Mouse (Mus musculus) neural tube, embryonic 11.5 days (tissue): ENCODE results near the gene Ncapg2. TPM values are rescaled to one million over a fixed set of nuclear protein-coding genes. Genes with fewer than 3 reads are reported as not detected.
A peak's percentile ranks its signal among the peaks of the same experiment; 100 is the strongest.

Experiments
- ATAC-seq: fragments of 200-750 bp; cut with Nextera tagmentation; 2 replicates; pipeline ENCODE4 v1.8.0; 2017; ENCODE audit warnings: moderate number of reproducible peaks, mild to moderate bottlenecking, moderate TSS enrichment, moderate library complexity; ENCODE audit not compliant: insufficient read depth, low FRiP score, low TSS enrichment
- DNase-seq: peaks from one replicate; pipeline ENCODE4 v3.0.0-alpha.2; 2015; ENCODE audit warnings: low spot score
- H3K27ac ChIP-seq: fragments of 300-500 bp; sonication (generic); 2 replicates; pipeline ENCODE4 v1.5.1; 2014; ENCODE audit warnings: low read depth, mild to moderate bottlenecking, low read length
- H3K27me3 ChIP-seq: fragments of 300-500 bp; sonication (generic); 2 replicates; pipeline ENCODE4 v1.6.1; 2014; ENCODE audit warnings: mild to moderate bottlenecking, low read length, mixed read lengths; ENCODE audit not compliant: control insufficient read depth, insufficient read depth
- H3K36me3 ChIP-seq: fragments of 300-500 bp; sonication (generic); 2 replicates; pipeline ENCODE4 v1.6.1; 2014; ENCODE audit warnings: mild to moderate bottlenecking, low read length, moderate library complexity, mixed read lengths; ENCODE audit not compliant: control insufficient read depth, insufficient read depth
- H3K4me1 ChIP-seq: fragments of 300-500 bp; sonication (generic); 2 replicates; pipeline ENCODE4 v1.6.1; 2014; ENCODE audit warnings: low read length, mixed read lengths; ENCODE audit not compliant: control insufficient read depth, insufficient read depth
- H3K4me2 ChIP-seq: fragments of 300-500 bp; sonication (generic); 2 replicates; pipeline ENCODE4 v1.6.1; 2014; ENCODE audit warnings: low read depth, mild to moderate bottlenecking, moderate library complexity
- H3K4me3 ChIP-seq: fragments of 300-500 bp; sonication (generic); 2 replicates; pipeline ENCODE4 v1.5.1; 2014; ENCODE audit warnings: low read depth, low read length
- H3K9ac ChIP-seq: fragments of 300-500 bp; sonication (generic); 2 replicates; pipeline ENCODE4 v1.6.1; 2014; ENCODE audit warnings: mild to moderate bottlenecking, low read length
- H3K9me3 ChIP-seq: fragments of 300-500 bp; sonication (generic); 2 replicates; pipeline ENCODE4 v1.6.1; 2016; ENCODE audit warnings: low read length; ENCODE audit not compliant: control insufficient read depth
- WGBS: fragments of 180-500 bp; shearing (Covaris S2); extraction: QIAGEN DNeasy Blood & Tissue Kit; methylation state at CpG from one replicate; pipeline ENCODE4 v1.1.7; 2014; 5-methylcytosine and 5-hydroxymethylcytosine counted together
- polyA plus RNA-seq: library from polyadenylated mRNA; unstranded; fragments of >200 nt; fragmentation: Nextera tagmentation; extraction: Ambion mirVana; gene quantifications from 2 replicates; pipeline ENCODE4 v1.2.1, GENCODE M21; 2014

Ncapg2 gene
- polyA plus RNA-seq = 38.0 and 41.3 TPM in 2 replicates

DNA sequence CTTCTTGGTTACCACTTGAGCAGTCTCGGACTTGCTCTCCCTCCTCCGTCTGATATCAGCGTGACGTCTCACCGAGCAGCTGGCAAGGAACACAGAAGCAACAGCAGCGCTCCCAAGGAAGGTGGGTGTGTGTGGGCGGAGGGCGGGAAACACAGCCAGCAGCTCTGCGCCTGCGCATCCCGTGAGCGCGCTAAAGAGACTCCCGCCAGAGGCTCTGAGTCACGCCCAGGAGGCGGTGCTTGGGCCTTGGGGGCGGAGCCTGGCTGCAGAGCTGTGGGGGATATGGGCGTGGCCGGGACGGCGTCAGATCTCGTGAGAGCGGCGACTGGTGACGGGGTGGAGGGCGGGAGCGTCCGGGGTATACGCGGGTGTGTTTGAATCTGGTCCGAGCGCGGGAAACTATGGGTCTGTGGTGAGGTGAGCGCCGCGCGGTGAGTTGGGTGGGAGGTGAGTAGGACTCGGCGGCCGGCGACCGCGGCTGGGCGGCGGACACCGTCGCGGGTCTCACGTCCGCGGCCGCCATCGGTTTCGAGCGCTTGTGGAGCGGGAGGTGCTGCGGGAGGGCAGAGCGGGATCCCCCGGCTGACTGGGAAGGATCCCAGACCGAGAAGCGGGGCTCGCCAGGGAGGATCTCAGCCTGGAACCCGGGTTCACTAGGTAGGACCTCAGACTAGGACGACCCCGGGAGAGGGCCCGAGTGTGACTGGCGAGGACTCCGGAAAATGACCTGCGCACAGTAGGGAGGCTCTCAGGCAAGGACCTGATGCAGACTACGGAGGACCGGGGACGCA, at the start of gene Ncapg2:
Gene Ncapg2, plus strand, starts transcription at position 358 of the 791 bp plus-strand sequence.
- ATAC-seq (peak; percentile 98), DNase-seq (peak; percentile 100)
- H3K9me3 ChIP-seq = peaks cover 5% of the 10 kb centered on the region
- peaks cover 4% of the 10 kb centered on the region for H3K4me1 ChIP-seq
- H3K4me3 ChIP-seq = peak within 1 kb of the TSS; percentile 76
- WGBS = under 1% methylated on average over 71 of the region's 72 CpGs
- peaks cover 4% of the 10 kb centered on the region for H3K36me3 ChIP-seq
- no peaks in the 10 kb centered on the region for H3K27me3 ChIP-seq
- H3K9ac ChIP-seq = peak within 1 kb of the TSS; percentile 74
- no peak within 1 kb of the TSS for H3K27ac ChIP-seq
- H3K4me2 ChIP-seq = peak within 1 kb of the TSS; percentile 85

DNA sequence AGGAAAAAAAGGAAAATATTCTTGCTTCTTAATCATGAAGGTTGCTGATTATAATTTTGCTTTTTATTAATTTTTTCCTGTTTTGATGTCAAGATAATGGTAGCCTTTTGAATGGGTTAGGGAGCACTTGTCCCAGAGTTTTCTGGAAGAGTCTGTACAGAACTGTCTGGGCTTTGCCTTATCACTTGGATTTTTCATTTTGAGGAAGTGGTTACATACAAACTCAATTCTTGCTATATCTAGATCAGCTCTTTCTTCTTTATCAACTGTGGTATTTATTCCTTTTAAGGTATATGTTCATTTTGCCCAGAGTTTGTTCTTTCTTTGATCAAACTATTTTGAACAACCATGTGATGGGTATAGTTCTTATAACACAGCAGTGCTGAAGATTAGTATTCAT, 43.1 kb upstream of the Ncapg2 start:
- H3K9ac ChIP-seq = no peak overlapping the region

DNA sequence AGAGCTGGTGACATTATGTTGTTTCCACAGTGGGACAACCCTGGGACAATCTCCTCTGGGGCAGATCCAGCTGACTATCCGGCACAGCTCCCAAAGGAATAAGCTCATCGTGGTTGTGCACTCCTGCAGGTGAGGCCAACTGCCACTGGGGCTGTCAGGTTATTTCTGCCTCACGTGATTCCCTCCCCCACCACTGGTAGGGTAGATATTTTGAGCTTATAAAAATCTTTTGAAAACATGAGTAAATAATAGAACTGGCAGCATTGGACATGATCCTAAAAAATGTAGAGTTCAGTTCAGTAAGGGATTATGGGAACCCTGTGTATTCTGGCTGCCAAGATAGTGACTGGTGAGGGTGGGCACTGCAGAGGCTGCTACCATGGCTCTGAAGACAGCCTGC, 38.3 kb upstream of the Ncapg2 start:
- H3K4me3 ChIP-seq = no peak overlapping the region
- no peak overlapping the region for H3K9ac ChIP-seq
- WGBS = 90% methylated on average over 3 of the region's 3 CpGs
- H3K27ac ChIP-seq = no peak overlapping the region
- H3K4me2 ChIP-seq = no peak overlapping the region
- DNase-seq = no peak
- no peaks in the 10 kb centered on the region for H3K4me1 ChIP-seq
- no peak for ATAC-seq
- no peaks in the 10 kb centered on the region; the same call in 1 of the 2 replicates for H3K36me3 ChIP-seq
- no peaks in the 10 kb centered on the region for H3K9me3 ChIP-seq
- H3K27me3 ChIP-seq = no peaks in the 10 kb centered on the region

More for the DNA sequence above, 43.1 kb upstream of the Ncapg2 start:
- Histone ChIP-seq H3K27ac (no peak overlapping the region), H3K36me3 (peaks cover 1% of the 10 kb centered on the region; the same call in 1 of the 2 replicates), H3K4me2 (no peak overlapping the region), H3K4me3 (no peak overlapping the region), H3K9me3 (no peaks in the 10 kb centered on the region), H3K27me3 (no peaks in the 10 kb centered on the region), H3K4me1 (no peaks in the 10 kb centered on the region)
- ATAC-seq (no peak), DNase-seq (no peak)

DNA sequence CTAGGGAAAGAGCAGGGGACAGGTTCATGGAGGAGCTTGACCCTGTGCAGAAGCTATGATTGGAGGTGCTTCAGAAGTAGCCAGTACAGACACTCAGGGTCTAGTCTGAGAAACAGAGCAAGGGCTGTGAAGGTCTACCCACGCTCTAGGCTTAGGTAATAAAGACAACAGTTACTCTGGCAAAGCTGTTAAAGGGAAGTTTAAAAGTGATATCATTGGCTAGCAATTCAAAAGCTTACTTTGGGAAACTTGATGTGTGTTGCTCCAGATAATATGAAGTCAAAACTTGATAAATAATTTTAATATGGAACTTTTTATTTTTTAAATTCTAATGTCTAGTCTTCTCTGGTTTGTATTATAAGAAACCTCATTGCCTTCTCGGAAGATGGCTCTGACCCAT, 37.9 kb upstream of the Ncapg2 start:
- Histone ChIP-seq H3K4me2 (no peak overlapping the region), H3K4me1 (no peaks in the 10 kb centered on the region), H3K27ac (no peak overlapping the region), H3K36me3 (no peaks in the 10 kb centered on the region; the same call in 1 of the 2 replicates), H3K9me3 (no peaks in the 10 kb centered on the region), H3K9ac (no peak overlapping the region), H3K4me3 (no peak overlapping the region), H3K27me3 (no peaks in the 10 kb centered on the region)
- ATAC-seq (no peak), DNase-seq (no peak)
- WGBS = 92% methylated on average over 2 of the region's 2 CpGs

DNA sequence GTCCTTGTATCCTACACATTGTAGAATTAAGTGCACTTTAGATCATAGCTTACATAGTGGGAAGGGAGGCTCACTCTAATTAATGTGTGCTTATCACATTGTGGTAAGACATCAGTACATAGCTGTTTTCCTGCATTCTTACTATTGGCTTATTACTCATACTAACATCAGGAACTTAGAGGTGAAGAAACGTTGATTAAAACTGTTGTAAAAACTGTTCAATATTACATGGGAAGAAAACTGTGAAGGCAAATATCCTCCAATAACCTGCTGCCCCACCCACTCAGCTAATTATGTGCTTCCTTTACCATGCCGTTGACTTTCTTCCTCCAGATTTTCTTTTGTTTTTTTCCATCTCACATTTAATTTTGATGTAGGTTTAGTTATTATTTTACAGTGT, 36.3 kb upstream of the Ncapg2 start:
- no peak overlapping the region for H3K4me3 ChIP-seq
- no peak overlapping the region for H3K9ac ChIP-seq
- no peaks in the 10 kb centered on the region; the same call in 1 of the 2 replicates for H3K36me3 ChIP-seq
- H3K9me3 ChIP-seq = no peaks in the 10 kb centered on the region
- H3K4me1 ChIP-seq = no peaks in the 10 kb centered on the region
- no peaks in the 10 kb centered on the region for H3K27me3 ChIP-seq
- DNase-seq (no peak), ATAC-seq (no peak)
- no peak overlapping the region for H3K4me2 ChIP-seq
- H3K27ac ChIP-seq = no peak overlapping the region
- 93% methylated on average over 2 of the region's 2 CpGs for WGBS

DNA sequence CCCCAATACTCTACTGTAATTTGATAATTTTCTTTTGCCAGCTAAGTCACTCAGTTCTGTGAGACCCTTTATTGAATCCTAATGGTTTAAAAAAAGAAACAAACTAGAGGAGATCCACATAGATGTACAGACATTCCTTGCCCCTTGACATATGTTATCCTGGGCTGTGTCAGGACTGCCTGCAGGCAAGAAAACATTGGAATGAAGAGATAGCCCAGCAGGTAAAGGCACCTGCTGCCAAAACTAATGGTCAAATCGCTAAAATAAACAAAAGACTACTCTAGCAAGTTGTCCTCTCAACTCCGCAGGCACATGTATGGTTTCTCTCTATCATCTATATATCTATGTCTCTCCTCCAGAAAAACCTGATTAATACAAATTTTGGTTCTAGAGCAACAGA, 22.1 kb upstream of the Ncapg2 start:
- H3K9me3 ChIP-seq = no peaks in the 10 kb centered on the region
- H3K4me1 ChIP-seq = no peaks in the 10 kb centered on the region
- H3K27ac ChIP-seq = no peak overlapping the region
- DNase-seq (no peak), ATAC-seq (no peak)
- H3K27me3 ChIP-seq = no peaks in the 10 kb centered on the region
- H3K4me3 ChIP-seq = no peak overlapping the region
- H3K4me2 ChIP-seq = no peak overlapping the region
- WGBS = 83% methylated on average over 2 of the region's 2 CpGs
- H3K36me3 ChIP-seq = no peaks in the 10 kb centered on the region
- no peak overlapping the region for H3K9ac ChIP-seq

DNA sequence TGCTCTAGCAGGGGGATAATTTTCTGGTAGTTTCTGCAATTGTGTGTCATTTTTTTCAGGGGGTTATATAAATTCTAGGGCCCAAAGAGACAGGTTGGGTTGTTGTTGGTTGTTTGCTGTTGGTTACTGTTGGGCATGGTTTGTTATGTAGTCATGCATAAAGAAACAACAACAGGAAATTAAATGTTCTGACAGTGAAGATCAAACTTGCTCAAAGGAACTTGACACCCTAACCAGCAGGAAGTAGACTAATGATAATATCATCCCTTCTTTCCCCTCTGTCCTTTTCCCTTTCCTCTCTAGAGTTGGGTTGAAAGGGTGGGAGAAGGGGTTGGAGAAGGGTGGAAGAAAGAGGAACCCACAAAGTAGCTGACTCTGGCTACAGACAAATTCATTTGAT, 21.2 kb upstream of the Ncapg2 start:
- H3K4me3 ChIP-seq = no peak overlapping the region
- H3K4me2 ChIP-seq = no peak overlapping the region
- H3K9me3 ChIP-seq = no peaks in the 10 kb centered on the region
- no peaks in the 10 kb centered on the region for H3K27me3 ChIP-seq
- H3K36me3 ChIP-seq = no peaks in the 10 kb centered on the region
- no peak for DNase-seq
- ATAC-seq = no peak
- no peak overlapping the region for H3K9ac ChIP-seq
- no peaks in the 10 kb centered on the region for H3K4me1 ChIP-seq
- no peak overlapping the region for H3K27ac ChIP-seq

DNA sequence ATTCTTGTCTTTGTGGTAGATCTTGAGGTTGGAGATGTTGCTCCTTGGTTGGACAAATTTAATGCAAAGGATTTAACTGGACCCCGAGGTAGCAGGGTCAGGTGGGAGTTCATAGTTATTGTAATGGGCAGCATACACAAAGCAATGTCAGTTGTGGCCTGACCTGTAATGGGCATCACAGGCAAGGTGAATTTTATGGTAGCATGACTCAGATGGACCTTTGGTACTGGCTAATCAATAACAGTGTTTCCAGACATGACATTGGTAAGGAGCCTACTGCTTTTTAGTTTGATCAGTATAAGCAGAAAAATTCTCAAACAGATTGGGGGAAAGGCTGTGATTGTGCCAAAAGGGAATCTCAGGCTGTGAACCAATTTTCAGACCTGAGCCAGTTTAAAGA, 18.4 kb upstream of the Ncapg2 start:
- no peaks in the 10 kb centered on the region for H3K4me1 ChIP-seq
- no peak overlapping the region for H3K4me3 ChIP-seq
- no peaks in the 10 kb centered on the region for H3K9me3 ChIP-seq
- H3K27me3 ChIP-seq = no peaks in the 10 kb centered on the region
- no peak overlapping the region for H3K9ac ChIP-seq
- no peak overlapping the region for H3K27ac ChIP-seq
- no peaks in the 10 kb centered on the region for H3K36me3 ChIP-seq
- 89% methylated on average over 1 of the region's 1 CpGs for WGBS
- DNase-seq = no peak
- ATAC-seq = no peak
- H3K4me2 ChIP-seq = no peak overlapping the region

DNA sequence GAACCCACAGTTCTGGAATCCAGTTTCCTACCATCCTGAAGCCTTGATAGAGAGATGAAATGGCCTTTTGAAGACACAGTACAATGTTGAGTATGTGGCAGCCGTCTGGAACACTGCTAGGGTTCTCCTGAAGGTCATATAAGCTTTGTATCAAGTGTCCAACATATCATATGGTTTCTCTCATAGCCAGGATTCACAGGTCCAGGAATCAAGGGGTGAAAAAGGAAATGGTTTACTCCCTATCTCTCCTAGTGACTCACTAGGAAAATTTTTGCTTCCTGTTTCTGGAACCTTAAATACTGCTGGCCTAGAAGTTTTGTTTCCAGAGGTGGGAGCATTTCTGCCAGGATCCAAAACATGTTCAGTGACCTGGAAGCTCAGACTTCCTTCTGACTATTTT, 15.3 kb upstream of the Ncapg2 start:
- Histone ChIP-seq H3K4me2 (no peak overlapping the region), H3K27me3 (no peaks in the 10 kb centered on the region), H3K9ac (no peak overlapping the region), H3K9me3 (no peaks in the 10 kb centered on the region), H3K4me1 (no peaks in the 10 kb centered on the region), H3K27ac (no peak overlapping the region), H3K4me3 (no peak overlapping the region), H3K36me3 (no peaks in the 10 kb centered on the region)
- WGBS = 71% methylated on average over 1 of the region's 1 CpGs
- DNase-seq (no peak), ATAC-seq (no peak)
